Mouse (Mus musculus): ENCODE measurements around the gene Cldn9. TPM values are rescaled to one million over a fixed set of nuclear protein-coding genes. Genes with fewer than 3 reads are reported as not detected.

Gene Cldn9
- polyA plus RNA-seq (2021; fragmentation: Nextera tagmentation), result not detected in 2 replicates
- long read RNA-seq, experiment 1, result 0 reads
- long read RNA-seq, experiment 2, result 0 reads

GRCm38 (mm10) chr17:23683856-23684672 is at the start of gene Cldn9:
Cldn9 (minus strand) TSS chr17:23684026.

DNA sequence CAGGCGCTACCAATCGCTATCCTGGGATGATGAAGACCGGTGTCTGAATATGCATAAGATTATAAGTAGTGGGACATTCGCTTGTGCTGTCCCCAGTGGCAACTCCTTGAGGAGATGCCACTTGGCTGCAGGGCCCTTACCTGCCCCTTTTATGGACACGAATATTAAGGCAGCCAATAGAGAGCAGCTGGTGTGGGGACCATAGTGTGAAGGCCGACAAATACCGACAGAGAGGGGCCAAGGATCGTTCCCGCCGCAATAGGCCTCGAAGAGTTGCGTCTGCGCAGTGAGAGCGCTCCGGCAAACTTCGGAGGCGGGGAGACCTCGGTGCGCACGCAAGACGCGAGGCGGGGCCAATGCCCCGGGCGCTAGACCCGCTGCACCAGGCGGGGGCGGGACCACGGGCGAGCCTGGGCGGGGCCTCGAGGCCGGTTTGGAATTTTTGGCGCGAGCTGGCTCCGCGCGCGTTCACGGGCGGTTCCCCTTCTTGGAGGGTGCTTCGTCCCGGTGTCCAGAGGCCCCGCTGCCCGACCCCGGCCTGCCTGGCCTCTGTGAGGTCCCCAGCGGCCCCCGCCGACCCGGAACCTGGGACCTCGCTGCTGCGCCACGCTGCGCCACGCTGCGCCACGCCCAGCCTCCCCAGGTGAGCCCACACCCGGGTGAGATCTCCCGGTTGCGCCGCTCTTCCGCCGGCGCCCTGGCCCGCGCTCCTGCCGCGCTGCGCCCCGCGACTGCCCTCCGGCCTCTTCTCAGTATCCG is 42.4 kb upstream of the Cldn9 start, which contains the start of gene Pkmyt1:
Gene Pkmyt1 (plus strand): TSS at position 338 of the 759 bp plus-strand sequence.

GRCm38 (mm10) chr17:23722376-23723125 is 38.7 kb upstream of the Cldn9 start, which contains the start of gene 1520401A03Rik:
1520401A03Rik (minus strand) TSS chr17:23722783.

DNA sequence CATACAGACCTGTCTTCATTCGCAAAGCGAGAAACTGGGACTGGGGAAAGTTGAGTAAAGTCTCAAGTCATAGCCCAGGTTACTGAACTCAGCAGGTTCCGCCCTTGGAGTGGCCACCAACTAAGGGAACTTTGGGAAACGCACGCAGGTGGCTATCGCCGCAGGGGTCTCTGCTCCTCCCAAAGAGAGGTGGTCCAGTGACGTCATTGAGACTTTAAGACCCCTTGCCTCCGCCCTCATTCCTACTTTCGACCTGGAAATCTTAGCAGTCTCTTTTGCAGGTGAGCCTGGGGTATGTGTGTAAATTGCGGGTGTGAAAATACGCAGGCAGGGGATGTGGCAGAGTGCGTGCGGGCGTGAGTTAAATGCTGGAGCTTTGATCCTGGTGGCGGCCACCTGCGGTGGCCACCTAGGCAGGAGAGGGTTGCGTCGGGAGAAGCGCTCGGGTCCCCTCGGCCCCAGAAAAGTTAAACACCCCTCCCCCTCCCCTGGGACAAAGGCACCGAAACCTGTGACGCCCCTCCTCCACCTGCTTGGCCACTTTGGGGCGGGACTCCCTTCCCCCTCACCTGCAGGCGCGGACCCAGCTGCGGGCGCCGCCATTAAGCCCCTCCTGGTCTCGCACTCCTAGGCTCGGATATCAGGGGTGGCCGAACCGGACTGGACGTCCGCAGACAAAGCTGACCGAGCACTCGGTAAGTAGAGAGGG is 4.5 kb downstream of the Cldn9 start, which contains the start of gene Cldn6:
Gene Cldn6 (plus strand): TSS at position 123 of the 709 bp plus-strand sequence.

GRCm38 (mm10) chr17:23677236-23677679 is 6.6 kb downstream of the Cldn9 start, which contains the start of gene Tnfrsf12a:
Tnfrsf12a (minus strand) TSS chr17:23677468.

DNA sequence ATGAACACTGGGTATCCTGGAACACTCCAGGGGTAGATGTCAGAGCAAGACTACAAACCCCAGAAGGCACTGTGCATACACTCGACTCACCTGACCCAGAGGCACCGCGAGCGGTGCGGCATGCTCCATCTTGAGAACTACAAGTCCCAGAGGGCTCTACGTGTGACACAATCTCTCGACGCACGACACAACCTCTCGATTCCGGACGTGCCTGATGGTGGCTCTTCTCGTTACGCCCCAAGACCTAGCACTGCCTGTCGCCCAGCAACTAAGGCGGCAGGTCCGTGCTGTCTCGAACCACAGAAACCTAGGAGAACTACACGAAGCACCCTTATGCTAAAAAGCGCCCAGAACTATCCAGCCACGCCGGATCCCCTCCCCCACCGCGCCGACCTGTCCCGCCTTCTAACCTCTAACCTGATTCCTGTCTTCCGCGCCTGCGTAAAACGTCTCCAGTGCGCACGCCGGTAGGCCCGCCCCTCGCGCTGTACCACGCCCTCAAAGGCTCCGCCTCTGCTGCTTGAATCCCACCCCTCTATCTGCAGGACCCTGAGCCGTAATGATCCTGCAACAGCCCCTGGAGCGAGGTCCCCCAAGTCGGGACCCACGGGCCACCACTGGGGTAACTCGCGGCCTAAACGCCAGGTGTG is 10.3 kb downstream of the Cldn9 start, which contains the start of the genes Hcfc1r1 and Thoc6:
Gene Hcfc1r1 (plus strand): TSS at position 173 of the 650 bp plus-strand sequence.
Gene Thoc6 (minus strand): TSS at position 459 of the 650 bp plus-strand sequence.

GRCm38 (mm10) chr17:23660117-23660875 is 23.5 kb downstream of the Cldn9 start, which contains the start of gene Bicdl2:
Bicdl2 (plus strand) TSS chr17:23660506.

DNA sequence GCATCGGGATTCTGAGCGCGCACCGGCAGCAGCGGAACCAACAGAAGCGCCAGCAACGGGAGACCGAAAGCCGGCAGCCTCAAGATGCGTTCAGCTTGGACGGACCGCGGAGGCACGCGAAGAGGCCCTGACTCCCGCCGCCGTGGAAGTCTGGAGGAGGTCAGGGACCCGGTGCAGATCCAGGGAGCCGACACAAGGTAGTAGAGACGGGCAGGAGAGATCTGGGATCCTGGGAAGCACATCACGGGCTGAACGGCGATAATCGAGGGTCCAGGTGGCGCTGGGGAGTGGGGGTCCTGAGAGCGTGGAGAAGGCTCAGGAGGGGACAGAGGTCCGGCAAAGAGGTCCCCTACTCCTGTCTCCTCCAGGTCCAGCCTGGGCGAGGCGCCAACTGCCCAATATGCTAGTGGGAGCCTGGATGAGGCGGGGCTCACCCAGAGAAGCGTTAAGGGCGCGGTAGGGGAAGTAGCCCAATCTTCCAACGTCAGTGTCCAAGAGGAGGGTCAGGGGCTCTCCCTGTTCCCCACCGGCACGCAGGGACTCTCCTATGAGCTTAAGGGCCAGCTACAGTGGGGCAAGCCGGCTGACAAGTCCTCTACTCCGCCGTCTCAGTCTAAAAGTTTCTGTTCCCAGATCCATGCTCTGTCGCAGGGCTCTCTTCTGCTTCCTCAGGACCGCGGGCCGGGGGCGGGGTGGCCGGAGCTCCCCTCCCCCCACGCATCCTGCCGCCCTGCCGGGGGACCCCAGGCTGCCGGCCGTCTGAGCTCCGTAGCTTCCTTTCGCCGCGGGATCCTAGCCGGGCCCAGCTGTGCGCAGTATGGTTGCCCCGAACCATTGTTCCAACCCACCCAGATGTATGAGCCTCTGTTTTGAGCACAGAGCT is 39.0 kb downstream of the Cldn9 start, which contains the start of gene Mmp25:
Gene Mmp25 (minus strand): TSS at position 665 of the 883 bp plus-strand sequence.

Other genes with a start within 250 kb of the Cldn9 start
- not detected in 2 replicates for gene Vmn2r117, start 204.3 kb downstream of the Cldn9 start, polyA plus RNA-seq (2021; fragmentation: Nextera tagmentation)
- gene Zfp213, start 119.8 kb downstream of the Cldn9 start, polyA plus RNA-seq (2021; fragmentation: Nextera tagmentation), result 7.5 and 9.3 TPM in 2 replicates
- 14.4 TPM in 2 replicates for gene Zfp13, start 84.5 kb downstream of the Cldn9 start, polyA plus RNA-seq (2021; fragmentation: Nextera tagmentation)
- gene Zscan10, start 83.2 kb downstream of the Cldn9 start, polyA plus RNA-seq (2021; fragmentation: Nextera tagmentation), result 0.06 TPM in 1 of 2 replicates, not detected in the other
- gene Mmp25, start 38.7 kb downstream of the Cldn9 start, polyA plus RNA-seq (2021; fragmentation: Nextera tagmentation), result 0.03 and 0.06 TPM in 2 replicates
- not detected in 2 replicates for gene Bicdl2, start 23.5 kb downstream of the Cldn9 start, polyA plus RNA-seq (2021; fragmentation: Nextera tagmentation)
- 212 and 288 TPM in 2 replicates for gene Hcfc1r1, start 10.4 kb downstream of the Cldn9 start, polyA plus RNA-seq (2021; fragmentation: Nextera tagmentation)
- 6.0 and 8.1 TPM in 2 replicates for gene Thoc6, start 10.1 kb downstream of the Cldn9 start, polyA plus RNA-seq (2021; fragmentation: Nextera tagmentation)
- 8.0 and 11.9 TPM in 2 replicates for gene Tnfrsf12a, start 6.6 kb downstream of the Cldn9 start, polyA plus RNA-seq (2021; fragmentation: Nextera tagmentation)
- gene Cldn6, start 4.8 kb downstream of the Cldn9 start, polyA plus RNA-seq (2021; fragmentation: Nextera tagmentation), result not detected in 2 replicates
- gene 1520401A03Rik, start 38.8 kb upstream of the Cldn9 start, polyA plus RNA-seq (2021; fragmentation: Nextera tagmentation), result not detected in 2 replicates
- 1.8 and 4.4 TPM in 2 replicates for gene Pkmyt1, start 42.3 kb upstream of the Cldn9 start, polyA plus RNA-seq (2021; fragmentation: Nextera tagmentation)
- gene Paqr4, start 56.8 kb upstream of the Cldn9 start, polyA plus RNA-seq (2021; fragmentation: Nextera tagmentation), result 121 and 122 TPM in 2 replicates
- 1.5 and 2.2 TPM in 2 replicates for gene Kremen2, start 61.8 kb upstream of the Cldn9 start, polyA plus RNA-seq (2021; fragmentation: Nextera tagmentation)
- 294 and 331 TPM in 2 replicates for gene Flywch1, start 87.6 kb upstream of the Cldn9 start, polyA plus RNA-seq (2021; fragmentation: Nextera tagmentation)
- gene Flywch2, start 102.1 kb upstream of the Cldn9 start, polyA plus RNA-seq (2021; fragmentation: Nextera tagmentation), result 28.8 and 29.4 TPM in 2 replicates
- gene Srrm2, start 106.5 kb upstream of the Cldn9 start, polyA plus RNA-seq (2021; fragmentation: Nextera tagmentation), result 120 and 290 TPM in 2 replicates
- gene Elob, start 145.1 kb upstream of the Cldn9 start, polyA plus RNA-seq (2021; fragmentation: Nextera tagmentation), result 1,419 and 1,447 TPM in 2 replicates
- not detected in 2 replicates for gene Prss33, start 152.0 kb upstream of the Cldn9 start, polyA plus RNA-seq (2021; fragmentation: Nextera tagmentation)
- gene Prss32, start 159.8 kb upstream of the Cldn9 start, polyA plus RNA-seq (2021; fragmentation: Nextera tagmentation), result not detected in 2 replicates
- gene Prss41, start 160.1 kb upstream of the Cldn9 start, polyA plus RNA-seq (2021; fragmentation: Nextera tagmentation), result 0.11 and 0.18 TPM in 2 replicates
- gene Prss21, start 184.0 kb upstream of the Cldn9 start, polyA plus RNA-seq (2021; fragmentation: Nextera tagmentation), result not detected in 2 replicates
- not detected in 2 replicates for gene Dcpp1, start 196.8 kb upstream of the Cldn9 start, polyA plus RNA-seq (2021; fragmentation: Nextera tagmentation)
- gene Dcpp2, start 196.9 kb upstream of the Cldn9 start, polyA plus RNA-seq (2021; fragmentation: Nextera tagmentation), result not detected in 2 replicates
- gene Dcpp3, start 233.4 kb upstream of the Cldn9 start, polyA plus RNA-seq (2021; fragmentation: Nextera tagmentation), result not detected in 2 replicates

Measured in left cerebral cortex, adult 6 months (tissue).